Mouse (Mus musculus) midbrain, embryonic 16.5 days (tissue): Measurements from ENCODE around the gene Gm45521. TPM values are rescaled to one million over a fixed set of nuclear protein-coding genes. Genes with fewer than 3 reads are reported as not detected.
"Not testable (repeated sequence)": the region's sequence is repeated elsewhere in the genome, so short reads cannot be mapped to it uniquely, and the experiment has no call there.

Experiments used
- ATAC-seq: fragments of 200-750 bp; cut with Nextera tagmentation; 2 replicates; pipeline ENCODE4 v1.8.0; 2017; ENCODE audit warnings: moderate TSS enrichment
- H3K27ac ChIP-seq: fragments of 300-500 bp; sonication (generic); 2 replicates; pipeline ENCODE4 v1.5.1; 2014; ENCODE audit warnings: mild to moderate bottlenecking, low read length, mixed read lengths
- H3K27me3 ChIP-seq: fragments of 300-500 bp; sonication (generic); 2 replicates; pipeline ENCODE4 v1.6.1; 2014; ENCODE audit warnings: low read depth, low read length, mixed read lengths; ENCODE audit not compliant: control insufficient read depth, insufficient read depth
- H3K36me3 ChIP-seq: fragments of 300-500 bp; sonication (generic); 2 replicates; pipeline ENCODE4 v1.6.1; 2014; ENCODE audit warnings: mild to moderate bottlenecking, low read length, moderate library complexity, mixed read lengths; ENCODE audit not compliant: control insufficient read depth, insufficient read depth
- H3K4me1 ChIP-seq: fragments of 300-500 bp; sonication (generic); 2 replicates; pipeline ENCODE4 v1.6.1; 2014; ENCODE audit warnings: mild to moderate bottlenecking, low read length, mixed read lengths; ENCODE audit not compliant: control insufficient read depth, insufficient read depth
- H3K4me2 ChIP-seq: fragments of 300-500 bp; sonication (generic); 2 replicates; pipeline ENCODE4 v1.6.1; 2014; ENCODE audit warnings: mild to moderate bottlenecking, low read length, mixed read lengths
- H3K4me3 ChIP-seq: fragments of 300-500 bp; sonication (generic); 2 replicates; pipeline ENCODE4 v1.5.1; 2014; ENCODE audit warnings: low read depth, mild to moderate bottlenecking, low read length, moderate library complexity, mixed read lengths
- H3K9ac ChIP-seq: fragments of 300-500 bp; sonication (generic); 2 replicates; pipeline ENCODE4 v1.6.1; 2014; ENCODE audit warnings: low read depth, low read length, mixed read lengths
- H3K9me3 ChIP-seq: fragments of 300-500 bp; sonication (generic); replicated peaks from 2 replicates; pipeline ENCODE4 v1.6.1; 2014; ENCODE audit warnings: mild to moderate bottlenecking, low read length, mixed read lengths; ENCODE audit not compliant: control insufficient read depth, poor library complexity, severe bottlenecking
- WGBS: fragments of 180-500 bp; shearing (Covaris S2); extraction: QIAGEN DNeasy Blood & Tissue Kit; methylation state at CpG from one replicate; pipeline ENCODE4 v1.1.7; 2014; 5-methylcytosine and 5-hydroxymethylcytosine counted together
- polyA plus RNA-seq: library from polyadenylated mRNA; unstranded; fragments of >200 nt; fragmentation: Nextera tagmentation; extraction: Ambion mirVana; gene quantifications from 2 replicates; pipeline ENCODE4 v1.2.1, GENCODE M21; 2015

Gene Gm45521
- polyA plus RNA-seq, 1 experiment from 2014 or later = 0.48 TPM

DNA sequence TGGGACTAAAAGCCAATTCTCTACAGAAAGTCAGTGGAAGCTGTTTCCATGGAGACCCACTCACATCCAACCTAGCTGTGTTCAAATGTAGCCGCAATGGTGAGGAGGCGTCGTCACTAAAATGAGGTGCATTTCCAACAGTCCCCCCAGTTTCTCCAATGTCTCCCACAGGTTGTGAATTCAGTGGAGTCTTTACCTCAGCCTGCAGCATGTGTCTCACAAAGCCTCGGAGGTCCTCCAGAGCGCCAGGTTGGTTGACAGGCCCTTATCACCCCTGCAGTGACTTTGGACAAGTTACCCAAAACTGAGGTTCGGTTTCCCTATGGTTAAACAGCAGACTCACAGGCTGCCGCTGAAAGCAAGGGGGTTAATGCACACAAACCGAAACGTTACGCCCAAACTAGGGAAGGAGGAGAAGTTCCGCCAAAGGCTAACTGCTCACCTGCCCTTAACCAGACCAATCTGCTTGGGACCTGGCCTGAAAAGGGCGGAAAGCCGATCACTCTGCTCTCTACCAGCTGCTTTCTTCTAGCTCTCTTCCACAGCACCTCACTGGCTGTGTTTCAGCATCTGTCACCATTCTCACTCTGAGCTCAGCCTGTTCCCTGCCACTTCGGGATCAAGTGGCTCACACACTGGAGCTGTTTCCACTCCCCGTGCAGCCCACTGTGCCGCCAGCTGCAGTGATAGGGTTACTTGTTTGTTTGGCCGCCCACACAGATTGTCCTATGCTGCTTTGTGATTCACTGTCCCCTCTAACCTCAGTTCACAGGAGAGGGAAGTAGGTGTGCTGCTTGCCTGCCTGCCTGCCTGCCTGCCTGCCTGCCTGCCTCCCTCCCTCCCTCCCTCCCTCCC is 44.0 kb downstream of the Gm45521 start:
- no peak overlapping the region for H3K4me2 ChIP-seq
- no peak overlapping the region for H3K9ac ChIP-seq
- H3K36me3 ChIP-seq = no peaks in the 10 kb centered on the region
- H3K27ac ChIP-seq = no peak overlapping the region
- peaks cover 19% of the 10 kb centered on the region for H3K4me1 ChIP-seq
- WGBS = 26% methylated on average over 17 of the region's 17 CpGs
- ATAC-seq = no peak
- no peaks in the 10 kb centered on the region for H3K9me3 ChIP-seq
- H3K27me3 ChIP-seq = peaks cover 9% of the 10 kb centered on the region
- H3K4me3 ChIP-seq = no peak overlapping the region

DNA sequence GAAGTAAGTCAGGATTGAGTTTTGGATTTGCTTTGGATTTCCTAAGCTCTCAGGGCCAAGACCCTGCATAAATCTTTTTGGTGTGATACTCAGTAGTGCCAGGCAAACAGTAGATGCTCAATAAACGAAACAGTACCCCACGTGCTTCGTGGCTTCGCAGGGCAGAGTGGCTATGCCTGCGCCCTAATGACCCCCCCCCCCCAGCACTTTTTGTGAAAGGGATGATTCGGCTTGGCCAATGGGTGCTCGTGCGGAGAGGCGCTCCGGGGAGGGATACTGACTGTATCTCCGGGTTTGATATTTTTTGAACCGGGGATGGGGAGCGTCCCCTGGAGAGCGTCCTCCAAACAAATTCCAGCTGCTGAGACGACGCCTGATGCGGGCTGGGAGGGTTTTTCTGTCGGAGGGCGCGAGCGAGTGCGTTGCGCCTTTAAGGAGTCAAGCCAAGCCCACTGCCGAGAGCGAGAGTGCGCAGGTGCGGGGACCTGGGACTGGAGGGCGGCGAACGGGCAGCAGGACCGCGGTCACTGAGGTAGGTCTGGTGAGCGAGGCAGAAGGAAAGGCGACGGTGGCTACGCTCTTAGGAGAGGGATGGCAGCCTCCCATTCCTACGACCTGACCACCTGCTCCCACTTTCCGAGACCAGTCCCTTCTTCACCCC is 45.5 kb downstream of the Gm45521 start, which contains the start of gene Abhd6:
Gene Abhd6 (plus strand): TSS at position 471 of the 661 bp plus-strand sequence.
- peak; percentile 94 for ATAC-seq
- Histone ChIP-seq H3K4me1 (peaks cover 17% of the 10 kb centered on the region), H3K27me3 (peaks cover 9% of the 10 kb centered on the region), H3K4me2 (peak within 1 kb of the TSS; percentile 76), H3K27ac (peak within 1 kb of the TSS; percentile 70), H3K36me3 (no peaks in the 10 kb centered on the region), H3K9ac (peak within 1 kb of the TSS; percentile 55), H3K4me3 (peak within 1 kb of the TSS; percentile 61), H3K9me3 (no peaks in the 10 kb centered on the region)
- WGBS = under 1% methylated on average over 38 of the region's 38 CpGs

DNA sequence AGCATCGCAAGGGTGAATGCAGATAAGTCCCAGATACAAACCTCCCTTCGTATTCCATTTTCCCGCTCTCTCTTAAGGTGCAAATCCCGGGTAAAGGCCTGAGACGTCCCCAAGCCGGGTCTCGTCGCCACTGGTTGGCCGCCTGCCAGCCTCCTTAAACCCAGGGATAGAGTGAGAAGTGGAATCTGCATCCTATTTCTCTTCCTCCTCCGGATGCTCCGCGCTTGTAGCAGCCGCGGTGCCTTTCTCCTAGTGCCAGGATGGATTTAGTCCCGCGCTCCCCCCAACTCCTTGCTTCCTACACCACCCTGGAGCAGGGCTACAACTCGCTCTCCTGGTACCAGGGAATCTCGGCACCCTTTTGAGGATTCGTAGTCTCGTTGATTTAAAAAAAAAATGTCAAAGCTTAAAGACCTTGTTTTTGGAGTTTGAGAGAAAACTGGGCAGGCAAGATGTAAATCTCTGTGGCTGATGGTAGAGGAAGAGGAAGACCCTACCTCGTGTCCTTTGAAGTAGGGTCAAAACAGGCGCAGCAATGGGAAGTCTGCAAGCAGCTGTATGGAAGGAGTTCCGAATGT is 46.1 kb downstream of the Gm45521 start:
- no peaks in the 10 kb centered on the region for H3K9me3 ChIP-seq
- H3K4me2 ChIP-seq = peak overlapping the region; percentile 76
- peaks cover 17% of the 10 kb centered on the region for H3K4me1 ChIP-seq
- peak overlapping the region; percentile 61 for H3K4me3 ChIP-seq
- peak overlapping the region; percentile 70 for H3K27ac ChIP-seq
- 0% methylated on average over 23 of the region's 23 CpGs for WGBS
- no peaks in the 10 kb centered on the region for H3K36me3 ChIP-seq
- H3K27me3 ChIP-seq = peaks cover 9% of the 10 kb centered on the region
- H3K9ac ChIP-seq = peak overlapping the region; percentile 55
- ATAC-seq = peak; percentile 71

DNA sequence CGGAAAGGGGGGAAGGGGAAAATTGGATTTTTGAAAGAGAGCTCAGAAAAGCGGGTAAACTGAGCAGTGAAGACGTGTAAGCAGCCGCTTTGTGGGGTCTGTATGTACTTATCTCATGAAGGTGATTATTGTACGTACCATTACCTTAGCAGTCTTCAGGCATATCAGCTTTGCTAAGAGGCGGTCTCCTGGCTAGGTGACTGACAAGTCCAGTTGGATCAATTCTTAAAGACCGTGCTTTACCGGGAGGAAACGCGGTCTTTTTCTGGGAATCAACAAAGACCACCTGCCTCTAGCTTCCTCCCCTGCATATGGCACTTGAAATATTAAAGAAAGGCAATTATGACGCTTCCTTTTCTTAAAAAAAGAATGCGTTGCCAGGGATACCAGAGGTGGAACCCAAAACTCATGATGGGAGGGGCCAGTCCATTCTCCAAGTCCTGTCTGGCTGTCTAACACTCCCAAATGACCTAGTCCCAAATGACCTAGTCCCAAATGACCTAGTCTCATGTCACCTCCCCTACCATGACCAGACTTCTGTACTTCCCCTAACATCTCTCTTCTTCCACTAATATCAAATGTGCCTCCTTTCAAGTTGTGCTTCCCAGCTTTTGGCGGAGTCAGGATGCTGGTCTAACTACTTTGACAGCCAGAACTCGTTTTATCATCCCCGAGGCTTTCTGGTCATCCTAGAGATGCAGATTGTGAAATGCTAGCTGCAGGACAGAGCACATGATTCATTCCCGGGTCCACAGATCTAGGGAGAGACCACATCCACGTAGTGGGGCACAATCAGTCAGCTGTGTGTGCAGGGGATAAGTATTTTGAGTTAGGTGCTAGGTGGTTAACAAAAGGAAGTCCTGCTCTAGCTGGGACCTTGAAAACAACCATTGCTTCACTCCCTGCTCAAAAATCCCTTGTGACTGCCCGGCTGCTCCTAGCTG is 46.9 kb downstream of the Gm45521 start:
- Histone ChIP-seq H3K27ac (peak overlapping the region; percentile 70), H3K4me2 (peak overlapping the region; percentile 76), H3K36me3 (no peaks in the 10 kb centered on the region), H3K4me1 (peaks cover 17% of the 10 kb centered on the region), H3K9ac (peak overlapping the region; percentile 55), H3K9me3 (no peaks in the 10 kb centered on the region), H3K4me3 (peak overlapping the region; percentile 61), H3K27me3 (peaks cover 9% of the 10 kb centered on the region)
- ATAC-seq = peak; percentile 25; the same call in 1 of the 2 replicates
- WGBS = 30% methylated on average over 18 of the region's 18 CpGs

DNA sequence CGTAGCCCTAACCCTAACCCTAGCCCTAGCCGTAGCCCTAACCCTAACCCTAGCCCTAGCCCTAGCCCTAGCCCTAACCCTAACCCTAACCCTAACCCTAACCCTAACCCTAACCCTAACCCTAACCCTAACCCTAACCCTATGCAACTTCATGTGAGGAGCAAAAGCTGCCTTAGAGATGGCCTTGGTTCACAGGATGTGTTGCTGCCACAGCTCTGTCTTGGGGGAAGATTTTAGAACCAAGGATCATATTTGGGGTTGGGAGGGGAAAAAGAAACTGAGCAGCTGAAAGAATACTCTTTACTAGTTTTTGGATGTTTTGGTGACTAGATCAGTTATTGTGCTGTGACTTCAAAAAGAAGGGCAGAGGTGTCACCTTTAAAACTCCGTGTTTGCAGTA is 49.0 kb downstream of the Gm45521 start:
- H3K4me3 ChIP-seq, H3K27me3 ChIP-seq, H3K27ac ChIP-seq, H3K9me3 ChIP-seq, H3K4me2 ChIP-seq, H3K36me3 ChIP-seq, ATAC-seq, H3K9ac ChIP-seq: not testable (repeated sequence)
- peaks cover 17% of the 10 kb centered on the region for H3K4me1 ChIP-seq
- 71% methylated on average over 3 of the region's 3 CpGs for WGBS

DNA sequence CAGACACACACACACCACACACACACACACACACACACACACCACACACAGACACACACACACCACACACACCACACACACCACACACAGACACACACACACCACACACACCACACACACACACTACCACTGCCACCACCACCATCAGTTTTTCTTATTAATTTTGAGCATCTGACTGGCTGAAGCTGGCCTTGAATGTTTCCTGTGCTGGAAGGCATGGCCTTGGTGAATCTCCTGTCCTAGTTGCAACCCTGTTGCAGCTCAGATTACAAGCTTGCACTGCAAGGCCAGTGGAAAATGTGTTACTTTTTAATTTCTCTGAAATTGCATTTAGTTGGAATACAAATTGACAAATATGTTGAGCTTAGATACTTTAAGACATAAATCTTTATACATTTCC is 50.0 kb downstream of the Gm45521 start:
- Histone ChIP-seq H3K4me2 (no peak overlapping the region), H3K27ac (no peak overlapping the region), H3K9ac (no peak overlapping the region), H3K4me3 (no peak overlapping the region), H3K36me3 (no peaks in the 10 kb centered on the region), H3K27me3 (no peaks in the 10 kb centered on the region), H3K4me1 (peaks cover 15% of the 10 kb centered on the region), H3K9me3 (no peaks in the 10 kb centered on the region)
- no peak for ATAC-seq

DNA sequence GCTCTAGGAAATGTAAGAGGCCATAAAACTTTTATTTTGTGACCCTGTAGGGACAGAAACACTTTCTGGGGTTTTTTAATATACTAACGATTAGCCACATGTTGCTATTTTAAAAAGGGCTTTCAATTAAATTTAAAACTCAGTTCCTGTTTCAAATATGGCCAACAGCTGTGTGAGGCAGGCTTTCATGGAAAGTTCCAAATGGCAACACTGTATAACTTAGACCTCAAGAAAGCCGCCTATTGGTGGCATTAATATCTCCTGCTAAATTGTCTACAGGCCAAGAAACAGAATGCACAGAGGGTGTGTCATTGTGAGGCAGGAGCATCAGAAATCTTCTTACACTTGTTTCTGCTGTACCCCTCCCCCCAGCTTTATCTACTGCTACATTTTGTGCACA is 50.4 kb downstream of the Gm45521 start:
- no peak for ATAC-seq
- Histone ChIP-seq H3K27me3 (no peaks in the 10 kb centered on the region), H3K27ac (no peak overlapping the region), H3K4me3 (no peak overlapping the region), H3K36me3 (no peaks in the 10 kb centered on the region), H3K9me3 (no peaks in the 10 kb centered on the region), H3K9ac (no peak overlapping the region), H3K4me1 (peaks cover 12% of the 10 kb centered on the region), H3K4me2 (no peak overlapping the region)
- WGBS = 92% methylated on average over 2 of the region's 2 CpGs

DNA sequence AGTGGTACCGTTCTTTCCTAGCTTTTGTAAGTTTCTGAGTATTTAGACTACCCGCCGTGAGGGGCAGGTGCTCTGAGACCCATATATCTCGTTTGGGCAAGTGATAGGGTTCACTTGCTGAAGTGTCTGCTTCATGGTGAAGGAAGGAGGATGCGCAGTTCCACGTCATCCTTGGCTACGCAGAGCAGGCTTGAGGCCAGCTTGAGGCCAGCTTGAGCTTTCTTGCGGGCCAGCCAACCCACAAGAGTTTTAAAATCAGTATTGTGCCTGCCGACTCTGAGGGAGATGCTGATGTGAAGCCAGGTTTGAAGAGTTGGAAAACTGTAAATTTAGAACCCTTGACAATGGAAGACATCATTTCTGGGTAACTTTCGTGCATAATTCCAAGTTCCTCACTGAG is 50.8 kb downstream of the Gm45521 start:
- Histone ChIP-seq H3K27me3 (no peaks in the 10 kb centered on the region), H3K36me3 (no peaks in the 10 kb centered on the region), H3K4me2 (no peak overlapping the region), H3K9ac (no peak overlapping the region), H3K4me3 (no peak overlapping the region), H3K4me1 (peaks cover 12% of the 10 kb centered on the region), H3K9me3 (no peaks in the 10 kb centered on the region), H3K27ac (no peak overlapping the region)
- no peak for ATAC-seq
- 86% methylated on average over 10 of the region's 10 CpGs for WGBS
